Mouse (Mus musculus): ENCODE results near the gene Pde4b. TPM values are rescaled to one million over a fixed set of nuclear protein-coding genes. Genes with fewer than 3 reads are reported as not detected.

Pde4b gene
- total RNA-seq, 1 experiment = 1.4 TPM

DNA sequence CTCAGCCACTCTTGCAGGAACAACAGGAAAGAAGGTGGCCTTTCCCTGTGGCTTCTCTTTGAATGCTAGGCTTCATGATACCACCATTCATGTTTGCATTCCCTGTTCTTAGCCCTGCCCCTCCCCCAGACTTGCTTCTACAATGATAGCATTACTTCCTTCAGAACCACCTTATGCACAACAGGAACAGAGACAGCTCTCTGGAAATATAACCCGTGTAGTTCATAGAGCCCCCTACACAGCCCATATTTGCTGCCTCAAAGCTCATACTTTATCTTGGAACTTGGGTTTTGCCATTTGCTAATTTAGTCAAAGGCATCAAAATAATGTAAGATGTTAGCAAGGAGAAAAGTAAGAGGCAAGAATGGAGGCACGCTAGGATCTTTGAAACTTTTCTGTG is 479.8 kb downstream of the Pde4b start:
- in situ Hi-C loops (cut with MboI; ENCODE audit: low sequenced_read_pairs in 2 of 2, unreplicated experiment in 2 of 2) = no loop called here
- Histone ChIP-seq H3K4me1 (ENCODE audit: control insufficient read depth in 2 of 2, insufficient read depth in 2 of 2, low read length in 2 of 2, poor library complexity in 1 of 2) (no peaks in the 10 kb centered on the region), H3K27ac (ENCODE audit: insufficient read depth, low read depth, low read length, poor library complexity, severe bottlenecking) (no peak overlapping the region), H3K4me3 (ENCODE audit: insufficient read depth in 1 of 2, low read depth in 1 of 2, low read length in 2 of 2, poor library complexity in 1 of 2, severe bottlenecking in 1 of 2) (no peak overlapping the region), H3K36me3 (ENCODE audit: control insufficient read depth, insufficient read depth, low read length, poor library complexity, severe bottlenecking) (no peaks in the 10 kb centered on the region), H3K9ac (ENCODE audit: insufficient read depth, low read depth, low read length, poor library complexity, severe bottlenecking) (no peak overlapping the region), H3K9me3 (ENCODE audit: control insufficient read depth, insufficient read depth, low read depth, low read length) (no peaks in the 10 kb centered on the region)
- no peak for DNase-seq (ENCODE audit: low read depth, low spot score)
- TF ChIP-seq MAFK (IDR thresholded peaks at IDR 0.05; ENCODE audit: insufficient read depth, low read depth, low read length) = no peak
- no peak for TF ChIP-seq CHD2 (IDR thresholded peaks at IDR 0.05; ENCODE audit: low read depth, low read length)
- no peak for TF ChIP-seq HCFC1 (IDR thresholded peaks at IDR 0.05; ENCODE audit: borderline replicate concordance, insufficient read depth, low read length)
- no peak for TF ChIP-seq ZNF384 (IDR thresholded peaks at IDR 0.05; ENCODE audit: low read depth, low read length)
- TF ChIP-seq ZC3H11A (IDR thresholded peaks at IDR 0.05; ENCODE audit: borderline replicate concordance, low read depth, low read length) = no peak

DNA sequence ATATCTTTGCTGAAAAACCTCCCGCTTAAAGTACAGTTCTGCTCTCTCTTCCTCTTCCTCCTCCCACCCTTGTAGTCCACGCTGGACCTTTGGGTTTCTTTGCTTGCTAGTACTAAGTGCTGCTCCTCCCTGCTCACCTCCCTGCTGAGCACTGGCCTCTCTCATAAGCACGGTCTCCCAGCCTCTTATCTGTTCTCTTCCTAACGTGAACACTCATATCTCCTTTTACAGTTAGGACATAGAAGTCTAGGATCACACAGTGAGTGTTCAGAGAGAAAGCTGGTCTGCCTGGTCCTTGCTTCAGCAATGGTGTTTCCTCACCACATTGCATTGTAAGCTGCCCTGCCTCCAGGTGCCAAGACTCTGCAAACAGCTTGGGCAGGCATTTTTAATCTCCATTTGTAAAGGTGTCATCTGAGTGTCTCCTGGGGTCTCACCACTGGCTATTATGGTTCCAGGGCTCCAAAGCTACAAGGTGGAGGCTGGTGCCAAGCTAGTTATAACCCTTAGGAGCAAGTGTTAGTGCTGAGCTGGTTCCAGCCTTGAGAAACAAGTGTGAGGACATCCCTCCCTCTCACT is 480.4 kb downstream of the Pde4b start:
- Histone ChIP-seq H3K9me3 (ENCODE audit: control insufficient read depth, insufficient read depth, low read depth, low read length) (no peaks in the 10 kb centered on the region), H3K9ac (ENCODE audit: insufficient read depth, low read depth, low read length, poor library complexity, severe bottlenecking) (no peak overlapping the region), H3K36me3 (ENCODE audit: control insufficient read depth, insufficient read depth, low read length, poor library complexity, severe bottlenecking) (no peaks in the 10 kb centered on the region), H3K4me1 (ENCODE audit: control insufficient read depth in 2 of 2, insufficient read depth in 2 of 2, low read length in 2 of 2, poor library complexity in 1 of 2) (no peaks in the 10 kb centered on the region), H3K4me3 (ENCODE audit: insufficient read depth in 1 of 2, low read depth in 1 of 2, low read length in 2 of 2, poor library complexity in 1 of 2, severe bottlenecking in 1 of 2) (no peak overlapping the region), H3K27ac (ENCODE audit: insufficient read depth, low read depth, low read length, poor library complexity, severe bottlenecking) (no peak overlapping the region)
- no peak for DNase-seq (ENCODE audit: low read depth, low spot score)
- in situ Hi-C loops (cut with MboI; ENCODE audit: low sequenced_read_pairs in 2 of 2, unreplicated experiment in 2 of 2) = no loop called here
- TF ChIP-seq ZNF384 (IDR thresholded peaks at IDR 0.05; ENCODE audit: low read depth, low read length) (no peak), ZC3H11A (IDR thresholded peaks at IDR 0.05; ENCODE audit: borderline replicate concordance, low read depth, low read length) (no peak), CHD2 (IDR thresholded peaks at IDR 0.05; ENCODE audit: low read depth, low read length) (no peak), HCFC1 (IDR thresholded peaks at IDR 0.05; ENCODE audit: borderline replicate concordance, insufficient read depth, low read length) (no peak)

DNA sequence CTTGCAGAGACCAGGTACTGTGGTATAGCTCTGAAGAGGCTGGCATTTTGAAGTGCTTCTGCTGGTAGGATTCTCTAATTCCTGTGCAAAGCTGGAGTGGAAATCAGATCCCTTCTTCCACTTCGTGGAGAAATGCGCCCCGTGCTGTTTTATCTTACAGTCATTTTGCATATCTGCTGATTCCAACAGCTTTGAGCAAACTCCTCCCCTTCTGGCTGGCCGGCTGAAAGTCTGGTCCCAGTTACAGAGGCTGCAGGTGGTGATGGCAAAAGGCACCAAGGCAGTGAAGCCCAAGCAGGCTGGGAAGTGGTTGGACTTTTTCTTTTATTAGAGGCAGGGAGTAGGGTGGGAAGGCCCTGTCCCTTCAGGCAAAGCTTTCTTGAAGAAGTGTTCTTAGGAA is 481.2 kb downstream of the Pde4b start:
- H3K9me3 ChIP-seq (ENCODE audit: control insufficient read depth, insufficient read depth, low read depth, low read length) = no peaks in the 10 kb centered on the region
- no peak overlapping the region for H3K27ac ChIP-seq (ENCODE audit: insufficient read depth, low read depth, low read length, poor library complexity, severe bottlenecking)
- no peak for DNase-seq (ENCODE audit: low read depth, low spot score)
- no peaks in the 10 kb centered on the region for H3K36me3 ChIP-seq (ENCODE audit: control insufficient read depth, insufficient read depth, low read length, poor library complexity, severe bottlenecking)
- H3K4me1 ChIP-seq (ENCODE audit: control insufficient read depth in 2 of 2, insufficient read depth in 2 of 2, low read length in 2 of 2, poor library complexity in 1 of 2) = no peaks in the 10 kb centered on the region
- no peak overlapping the region for H3K9ac ChIP-seq (ENCODE audit: insufficient read depth, low read depth, low read length, poor library complexity, severe bottlenecking)
- in situ Hi-C loops (cut with MboI; ENCODE audit: low sequenced_read_pairs in 2 of 2, unreplicated experiment in 2 of 2) = no loop called here
- H3K4me3 ChIP-seq (ENCODE audit: insufficient read depth in 1 of 2, low read depth in 1 of 2, low read length in 2 of 2, poor library complexity in 1 of 2, severe bottlenecking in 1 of 2) = no peak overlapping the region
- TF ChIP-seq CHD2 (IDR thresholded peaks at IDR 0.05; ENCODE audit: low read depth, low read length) = no peak
- TF ChIP-seq HCFC1 (IDR thresholded peaks at IDR 0.05; ENCODE audit: borderline replicate concordance, insufficient read depth, low read length) = no peak
- TF ChIP-seq ZC3H11A (IDR thresholded peaks at IDR 0.05; ENCODE audit: borderline replicate concordance, low read depth, low read length) = no peak
- no peak for TF ChIP-seq ZNF384 (IDR thresholded peaks at IDR 0.05; ENCODE audit: low read depth, low read length)
- TF ChIP-seq MAFK (IDR thresholded peaks at IDR 0.05; ENCODE audit: insufficient read depth, low read depth, low read length) = no peak

DNA sequence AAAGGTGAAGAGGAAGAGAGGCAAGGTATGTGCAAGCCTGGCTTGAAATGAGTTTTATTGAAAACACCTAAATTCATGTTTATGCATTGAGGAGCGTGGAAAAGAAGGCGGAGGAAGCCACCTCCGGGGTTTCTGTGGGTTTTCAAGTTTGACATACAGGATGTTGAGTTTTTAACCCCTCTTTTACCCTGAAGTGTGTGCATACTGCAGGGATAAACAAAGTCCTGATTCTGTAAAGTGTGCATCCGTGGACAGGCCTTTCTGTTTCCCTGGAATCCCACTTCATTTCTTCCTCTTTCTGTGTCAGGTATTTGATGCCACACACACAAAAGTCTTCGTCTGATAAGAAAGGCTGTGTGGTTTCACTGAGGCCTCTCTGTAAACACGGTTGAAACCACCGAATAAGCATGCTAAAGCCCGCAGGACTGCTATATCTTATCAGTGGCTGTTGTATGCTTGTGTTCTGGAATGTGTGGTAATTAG is 481.8 kb downstream of the Pde4b start:
- no peak for TF ChIP-seq MAFK (IDR thresholded peaks at IDR 0.05; ENCODE audit: insufficient read depth, low read depth, low read length)
- no peak for TF ChIP-seq CHD2 (IDR thresholded peaks at IDR 0.05; ENCODE audit: low read depth, low read length)
- TF ChIP-seq ZNF384 (IDR thresholded peaks at IDR 0.05; ENCODE audit: low read depth, low read length) = no peak
- no peak for TF ChIP-seq HCFC1 (IDR thresholded peaks at IDR 0.05; ENCODE audit: borderline replicate concordance, insufficient read depth, low read length)
- no peak for TF ChIP-seq ZC3H11A (IDR thresholded peaks at IDR 0.05; ENCODE audit: borderline replicate concordance, low read depth, low read length)
- H3K9ac ChIP-seq (ENCODE audit: insufficient read depth, low read depth, low read length, poor library complexity, severe bottlenecking) = no peak overlapping the region
- in situ Hi-C loops (cut with MboI; ENCODE audit: low sequenced_read_pairs in 2 of 2, unreplicated experiment in 2 of 2) = no loop called here
- no peak overlapping the region for H3K4me3 ChIP-seq (ENCODE audit: insufficient read depth in 1 of 2, low read depth in 1 of 2, low read length in 2 of 2, poor library complexity in 1 of 2, severe bottlenecking in 1 of 2)
- DNase-seq (ENCODE audit: low read depth, low spot score) = no peak
- H3K27ac ChIP-seq (ENCODE audit: insufficient read depth, low read depth, low read length, poor library complexity, severe bottlenecking) = no peak overlapping the region
- no peaks in the 10 kb centered on the region for H3K36me3 ChIP-seq (ENCODE audit: control insufficient read depth, insufficient read depth, low read length, poor library complexity, severe bottlenecking)
- H3K4me1 ChIP-seq (ENCODE audit: control insufficient read depth in 2 of 2, insufficient read depth in 2 of 2, low read length in 2 of 2, poor library complexity in 1 of 2) = no peaks in the 10 kb centered on the region
- no peaks in the 10 kb centered on the region for H3K9me3 ChIP-seq (ENCODE audit: control insufficient read depth, insufficient read depth, low read depth, low read length)
